Mouse (Mus musculus) forebrain, embryonic 14.5 days (tissue): ENCODE results near the gene Rps16. TPM values are rescaled to one million over a fixed set of nuclear protein-coding genes. Genes with fewer than 3 reads are reported as not detected.

Experiments
- ATAC-seq: fragments of 200-750 bp; cut with Nextera tagmentation; 2 replicates; pipeline ENCODE4 v1.8.0; 2017; ENCODE audit warnings: mild to moderate bottlenecking, moderate library complexity
- DNase-seq: peaks from one replicate; pipeline ENCODE4 v3.0.0-alpha.2; 2015; ENCODE audit warnings: low spot score
- H3K27ac ChIP-seq: fragments of 300-500 bp; sonication (generic); 2 replicates; pipeline ENCODE4 v1.5.1; 2014; ENCODE audit warnings: low read depth, mild to moderate bottlenecking, control low read depth, low read length, moderate library complexity
- H3K27me3 ChIP-seq: fragments of 300-500 bp; sonication (generic); replicated peaks from 2 replicates; pipeline ENCODE4 v1.6.1; 2014; ENCODE audit warnings: low read length, control low read depth, mixed read lengths; ENCODE audit not compliant: control insufficient read depth, insufficient read depth
- H3K36me3 ChIP-seq: fragments of 300-500 bp; sonication (generic); 2 replicates; pipeline ENCODE4 v1.6.1; 2014; ENCODE audit warnings: low read length, control low read depth; ENCODE audit not compliant: control insufficient read depth, insufficient read depth
- H3K4me1 ChIP-seq: fragments of 300-500 bp; sonication (generic); 2 replicates; pipeline ENCODE4 v1.6.1; 2014; ENCODE audit warnings: antibody characterized with exemption, low read length, control low read depth; ENCODE audit not compliant: control insufficient read depth, insufficient read depth
- H3K4me2 ChIP-seq: fragments of 300-500 bp; sonication (generic); 2 replicates; pipeline ENCODE4 v1.6.1; 2014; ENCODE audit warnings: mild to moderate bottlenecking, control low read depth, low read length
- H3K4me3 ChIP-seq: fragments of 300-500 bp; sonication (generic); 2 replicates; pipeline ENCODE4 v1.5.1; 2014; ENCODE audit warnings: low read depth, low read length, control low read depth
- H3K9ac ChIP-seq: fragments of 300-500 bp; sonication (generic); 2 replicates; pipeline ENCODE4 v1.6.1; 2014; ENCODE audit warnings: mild to moderate bottlenecking, low read length, control low read depth, moderate library complexity
- H3K9me3 ChIP-seq: fragments of 300-500 bp; sonication (generic); replicated peaks from 2 replicates; pipeline ENCODE4 v1.6.1; 2016; ENCODE audit warnings: low read length, control low read depth, mixed read lengths; ENCODE audit not compliant: control insufficient read depth
- WGBS: fragments of 180-500 bp; shearing (Covaris S2); extraction: QIAGEN DNeasy Blood & Tissue Kit; methylation state at CpG from one replicate; pipeline ENCODE4 v1.1.7; 2014; 5-methylcytosine and 5-hydroxymethylcytosine counted together
- polyA plus RNA-seq: library from polyadenylated mRNA; unstranded; fragments of >200 nt; fragmentation: Nextera tagmentation; extraction: Ambion mirVana; gene quantifications from 2 replicates; pipeline ENCODE4 v1.2.1, GENCODE M21; 2014

Gene Rps16
- polyA plus RNA-seq, 1 experiment from 2014 or later = 750 TPM

DNA sequence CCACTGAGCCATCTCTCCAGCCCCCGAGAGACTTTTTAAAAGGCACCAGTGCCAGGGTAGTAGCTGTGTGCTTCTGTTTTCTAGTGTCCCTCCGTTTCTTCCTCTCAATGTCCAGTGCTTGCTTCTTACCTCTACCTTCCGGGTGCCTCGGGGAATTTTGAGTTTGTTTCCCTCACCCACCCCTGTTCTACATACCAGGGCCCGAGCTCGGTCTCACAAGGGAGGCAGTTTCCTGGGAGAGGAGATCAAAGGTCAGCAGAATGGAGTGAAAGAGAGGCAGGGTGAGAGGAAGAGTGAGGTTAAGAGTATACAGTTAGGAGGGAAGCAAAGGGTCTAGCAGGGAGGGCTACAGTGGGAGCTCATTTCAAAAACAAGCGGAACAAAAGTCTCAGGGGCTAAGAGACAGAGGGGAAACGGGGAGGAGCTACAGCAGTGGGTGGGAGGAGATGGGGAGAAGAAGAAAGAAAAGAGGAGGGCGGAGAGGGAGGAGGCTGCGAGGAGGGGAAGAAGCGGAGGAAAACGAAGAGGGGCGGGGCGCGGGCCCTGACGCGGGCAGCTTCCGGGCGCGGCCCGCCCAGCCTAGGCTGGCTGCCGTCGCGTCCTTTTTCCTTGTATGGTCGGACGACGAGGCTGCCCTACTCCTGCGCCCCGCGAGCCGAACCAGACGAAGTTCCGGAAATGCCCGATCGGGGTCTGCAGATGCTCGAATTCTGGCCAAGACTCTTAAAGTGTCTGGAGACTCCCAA, 24.9 kb downstream of the Rps16 start:
- 1% methylated on average over 36 of the region's 36 CpGs for WGBS
- no peaks in the 10 kb centered on the region for H3K27me3 ChIP-seq
- peak overlapping the region; percentile 55 for H3K9ac ChIP-seq
- peak overlapping the region; percentile 58 for H3K4me2 ChIP-seq
- H3K4me1 ChIP-seq = peaks cover 27% of the 10 kb centered on the region
- H3K9me3 ChIP-seq = no peaks in the 10 kb centered on the region
- ATAC-seq (peak; percentile 54), DNase-seq (peak; percentile 93)
- H3K4me3 ChIP-seq = peak overlapping the region; percentile 28
- H3K36me3 ChIP-seq = no peaks in the 10 kb centered on the region
- peak overlapping the region; percentile 79 for H3K27ac ChIP-seq

DNA sequence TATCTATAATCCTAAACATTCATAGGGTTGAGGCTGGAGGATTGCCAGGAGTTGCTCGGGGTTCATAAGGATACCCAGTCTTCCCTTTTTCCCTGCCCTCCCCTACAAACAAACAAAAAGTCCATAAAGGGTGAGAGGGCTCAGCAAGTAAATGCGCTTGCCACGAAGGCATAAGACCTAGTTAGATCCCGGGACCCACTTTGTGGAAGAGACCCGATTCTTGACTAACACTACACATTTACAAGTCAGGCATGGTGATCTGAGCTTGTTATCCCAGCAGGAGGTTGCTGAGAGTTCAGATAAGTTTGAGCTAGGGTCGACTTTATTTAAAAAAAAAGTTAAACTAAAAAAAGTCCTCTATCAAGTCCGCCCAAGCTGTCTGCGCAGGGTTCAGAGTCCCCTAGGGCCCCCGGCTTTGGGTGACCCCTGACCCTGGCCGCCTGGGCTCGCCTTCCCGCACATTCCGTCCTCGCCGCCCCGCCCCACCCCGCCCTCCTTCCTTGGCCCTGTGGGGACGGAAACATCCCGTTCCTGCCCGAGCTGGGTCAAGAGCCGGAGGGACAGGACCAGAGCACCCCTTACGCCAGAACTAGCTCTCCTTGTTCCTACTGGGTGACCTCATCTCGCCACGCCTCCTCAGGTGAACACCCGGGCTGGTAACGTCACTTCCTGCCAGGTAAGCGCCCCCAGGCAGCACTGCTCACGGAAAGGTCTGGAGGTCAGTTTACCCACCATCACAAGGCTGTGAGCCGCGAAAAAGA, 25.7 kb downstream of the Rps16 start:
- no peaks in the 10 kb centered on the region for H3K9me3 ChIP-seq
- peak overlapping the region; percentile 55 for H3K9ac ChIP-seq
- peak overlapping the region; percentile 28 for H3K4me3 ChIP-seq
- no peaks in the 10 kb centered on the region for H3K36me3 ChIP-seq
- H3K4me2 ChIP-seq = peak overlapping the region; percentile 58
- peak overlapping the region; percentile 79 for H3K27ac ChIP-seq
- no peak for ATAC-seq
- 8% methylated on average over 30 of the region's 30 CpGs for WGBS
- H3K27me3 ChIP-seq = no peaks in the 10 kb centered on the region
- no peak for DNase-seq
- H3K4me1 ChIP-seq = peaks cover 25% of the 10 kb centered on the region

DNA sequence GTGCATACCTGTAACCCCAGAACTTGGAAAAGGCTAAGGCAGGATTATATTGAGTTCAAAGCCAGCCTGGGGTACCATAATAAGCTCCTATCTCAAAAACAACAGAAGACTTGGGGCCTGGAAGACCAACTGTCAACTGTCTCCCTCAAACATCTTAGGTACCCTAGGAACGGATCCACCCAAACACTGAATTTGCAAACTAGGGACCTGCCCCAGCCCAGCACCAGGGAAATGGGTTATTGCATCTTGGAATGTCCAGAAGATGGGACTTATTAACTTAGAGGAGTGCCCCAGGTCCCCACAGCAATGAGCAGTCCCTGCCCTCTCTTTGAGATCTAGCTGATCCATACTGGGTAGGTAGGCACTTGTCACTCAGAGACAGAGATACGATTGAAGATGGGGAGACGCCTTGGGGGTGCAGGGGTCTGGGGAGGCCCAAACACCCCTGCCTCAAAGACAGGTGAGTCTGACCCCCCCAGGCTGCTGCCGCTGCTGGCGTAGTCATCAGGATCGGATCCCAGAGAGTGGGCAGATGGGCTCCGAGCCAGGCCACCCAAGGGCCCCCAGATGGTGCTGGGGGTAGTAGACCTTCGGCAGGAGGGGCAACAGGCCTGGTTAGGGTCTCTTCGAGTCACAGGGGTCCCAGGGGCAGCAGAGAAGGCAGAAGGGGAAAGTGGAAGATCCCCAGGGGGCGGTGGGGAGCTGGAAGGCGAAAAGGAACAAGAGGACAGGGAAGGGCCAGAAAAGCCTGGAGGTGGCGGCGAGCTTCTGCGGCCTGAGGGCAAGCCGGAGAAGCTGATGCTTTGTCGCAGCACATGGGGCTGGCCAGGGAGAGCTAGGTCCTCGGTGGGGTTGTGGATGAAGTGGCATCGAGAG, 27.0 kb downstream of the Rps16 start:
- no peak for ATAC-seq
- H3K27ac ChIP-seq = no peak overlapping the region
- 79% methylated on average over 18 of the region's 18 CpGs for WGBS
- no peaks in the 10 kb centered on the region for H3K36me3 ChIP-seq
- H3K9ac ChIP-seq = 0 out of 2 replicates have a peak overlapping the region, but pooled peaks have one; percentile 3
- peaks cover 33% of the 10 kb centered on the region for H3K4me1 ChIP-seq
- no peaks in the 10 kb centered on the region for H3K27me3 ChIP-seq
- no peak for DNase-seq
- H3K4me3 ChIP-seq = peak overlapping the region; percentile 51
- H3K9me3 ChIP-seq = no peaks in the 10 kb centered on the region
- peak overlapping the region; percentile 81; the same call in 1 of the 2 replicates for H3K4me2 ChIP-seq

DNA sequence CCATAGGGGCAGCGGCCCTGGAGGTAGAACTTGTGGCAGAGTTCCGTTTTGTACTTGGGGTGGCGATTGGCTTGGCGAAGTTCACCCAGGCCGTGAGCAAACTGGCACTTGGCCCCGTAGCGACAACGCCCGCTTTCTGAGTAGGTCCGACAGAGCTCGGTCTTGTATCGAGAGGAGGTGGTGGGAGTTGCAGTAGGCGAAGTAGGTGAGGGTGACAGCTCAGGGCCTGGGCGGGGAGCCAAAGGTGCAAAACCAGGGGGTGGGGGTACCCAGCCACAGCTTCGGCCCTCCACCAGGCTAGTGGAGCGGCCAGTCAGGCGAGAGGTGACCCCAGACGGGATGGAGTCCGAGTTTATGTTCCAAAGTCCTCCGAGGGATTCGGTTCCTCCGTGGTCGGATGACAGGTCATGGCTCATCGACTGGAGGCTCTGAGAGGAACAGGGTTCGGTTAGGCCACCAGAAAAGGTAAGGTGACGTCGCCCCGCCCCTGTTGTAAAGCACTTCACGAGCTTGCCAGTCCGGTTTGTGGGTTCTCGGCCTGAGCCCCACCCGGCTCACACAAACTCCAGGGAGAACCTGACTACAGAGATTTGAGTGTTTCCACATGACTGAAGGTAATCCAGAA, 27.7 kb downstream of the Rps16 start:
- no peak overlapping the region for H3K27ac ChIP-seq
- H3K9me3 ChIP-seq = no peaks in the 10 kb centered on the region
- 57% methylated on average over 32 of the region's 32 CpGs for WGBS
- no peaks in the 10 kb centered on the region for H3K36me3 ChIP-seq
- no peaks in the 10 kb centered on the region for H3K27me3 ChIP-seq
- no peak for DNase-seq
- H3K9ac ChIP-seq = peak overlapping the region; percentile 74
- ATAC-seq = no peak
- H3K4me3 ChIP-seq = peak overlapping the region; percentile 51
- H3K4me1 ChIP-seq = peaks cover 33% of the 10 kb centered on the region
- H3K4me2 ChIP-seq = peak overlapping the region; percentile 81

DNA sequence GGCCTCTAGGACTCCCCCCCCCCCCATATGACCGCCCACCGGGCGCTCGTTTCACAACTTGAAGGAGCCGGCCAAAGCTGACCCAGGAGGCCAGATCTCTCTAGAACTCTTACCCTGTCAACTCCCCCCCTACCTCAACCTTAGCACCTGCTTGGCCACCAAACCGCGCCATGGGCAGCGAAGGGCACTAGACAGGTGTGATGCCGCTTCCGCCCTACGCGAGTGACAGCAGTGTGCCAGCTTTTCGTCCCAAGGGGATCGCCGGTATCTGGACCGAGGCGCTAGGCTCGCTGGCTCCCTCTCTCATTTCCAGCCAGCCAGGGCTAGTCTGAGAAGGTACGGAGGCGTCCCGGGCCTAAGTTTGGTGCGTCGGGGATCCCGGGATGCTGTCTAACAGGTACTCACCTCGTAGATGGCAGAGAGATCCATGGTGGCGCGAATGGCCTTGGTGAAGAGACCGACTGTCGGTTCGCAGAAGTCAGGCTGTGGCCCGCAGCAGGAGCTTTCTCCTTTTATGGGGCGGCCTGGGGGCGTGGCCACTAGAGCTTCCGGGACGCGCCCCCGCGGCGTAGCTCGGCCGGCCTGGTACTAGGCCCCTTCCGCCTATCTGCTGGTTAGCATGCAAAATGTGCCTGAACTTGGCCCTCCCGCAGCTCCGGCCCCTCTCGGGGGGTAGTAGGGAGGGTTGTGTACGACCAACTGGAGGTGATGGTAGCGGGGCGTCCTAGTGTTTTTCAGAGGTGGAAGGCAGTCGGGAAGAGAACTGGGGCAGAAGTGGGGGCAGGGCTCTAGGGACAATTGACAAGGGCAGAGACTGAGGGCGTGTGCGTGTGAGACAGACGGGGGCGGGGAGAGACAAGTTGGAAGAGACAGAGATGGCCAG, 28.6 kb downstream of the Rps16 start:
- WGBS = 1% methylated on average over 53 of the region's 53 CpGs
- peak overlapping the region; percentile 58 for H3K27ac ChIP-seq
- peak overlapping the region; percentile 81 for H3K4me2 ChIP-seq
- peak; percentile 86 for DNase-seq
- no peaks in the 10 kb centered on the region for H3K9me3 ChIP-seq
- no peaks in the 10 kb centered on the region for H3K27me3 ChIP-seq
- peak overlapping the region; percentile 51 for H3K4me3 ChIP-seq
- peak; percentile 64 for ATAC-seq
- peak overlapping the region; percentile 74 for H3K9ac ChIP-seq
- peaks cover 33% of the 10 kb centered on the region for H3K4me1 ChIP-seq
- H3K36me3 ChIP-seq = no peaks in the 10 kb centered on the region

DNA sequence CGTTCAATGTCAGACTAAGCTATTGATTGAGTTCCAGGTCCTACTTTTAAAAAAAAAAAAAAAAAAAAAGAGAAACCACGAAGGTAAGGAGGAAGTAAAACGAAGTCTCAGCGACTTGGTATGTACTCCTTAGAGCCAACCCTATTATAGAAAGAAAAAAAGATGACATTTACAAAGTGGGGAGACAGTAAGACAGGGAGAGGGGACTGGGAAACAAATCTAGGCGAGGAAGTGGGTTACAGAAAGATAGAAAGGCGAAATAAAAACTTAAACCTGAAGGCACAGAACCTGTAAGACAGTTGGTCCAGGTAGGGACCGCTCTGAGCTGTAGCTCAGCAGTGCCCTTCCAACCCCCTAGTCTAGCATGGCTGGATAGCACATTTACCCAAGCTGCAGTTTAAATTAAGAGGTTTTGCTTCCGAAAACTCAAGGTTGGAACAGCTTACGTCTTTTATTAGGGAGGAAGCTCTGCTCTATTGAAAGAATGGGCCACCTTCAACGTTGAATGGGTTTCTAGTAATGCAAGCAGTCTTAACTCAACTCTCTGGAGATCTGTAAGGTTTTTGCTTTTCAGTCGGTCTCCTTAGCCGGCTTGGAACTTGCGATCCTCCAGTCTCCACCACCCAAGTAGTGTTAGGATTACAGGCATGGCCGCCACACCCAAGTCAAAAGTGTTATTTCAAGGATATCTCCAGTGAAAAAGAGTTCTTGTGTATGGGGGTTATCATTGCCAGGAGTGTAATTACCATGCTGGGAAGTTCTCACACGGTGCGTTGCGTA, 30.0 kb downstream of the Rps16 start, which contains the start of gene Zfp36:
TSS of gene Zfp36 (minus strand) at position 17 of the 780 bp plus-strand sequence.
- no peaks in the 10 kb centered on the region for H3K9me3 ChIP-seq
- peak within 1 kb of the TSS; percentile 51 for H3K4me3 ChIP-seq
- ATAC-seq (no peak), DNase-seq (no peak)
- peaks cover 33% of the 10 kb centered on the region for H3K4me1 ChIP-seq
- H3K4me2 ChIP-seq = peak within 1 kb of the TSS; percentile 81
- no peaks in the 10 kb centered on the region for H3K27me3 ChIP-seq
- peak within 1 kb of the TSS; percentile 58 for H3K27ac ChIP-seq
- WGBS = 57% methylated on average over 17 of the region's 17 CpGs
- peaks cover 5% of the 10 kb centered on the region; the same call in 1 of the 2 replicates for H3K36me3 ChIP-seq
- peak within 1 kb of the TSS; percentile 74 for H3K9ac ChIP-seq

DNA sequence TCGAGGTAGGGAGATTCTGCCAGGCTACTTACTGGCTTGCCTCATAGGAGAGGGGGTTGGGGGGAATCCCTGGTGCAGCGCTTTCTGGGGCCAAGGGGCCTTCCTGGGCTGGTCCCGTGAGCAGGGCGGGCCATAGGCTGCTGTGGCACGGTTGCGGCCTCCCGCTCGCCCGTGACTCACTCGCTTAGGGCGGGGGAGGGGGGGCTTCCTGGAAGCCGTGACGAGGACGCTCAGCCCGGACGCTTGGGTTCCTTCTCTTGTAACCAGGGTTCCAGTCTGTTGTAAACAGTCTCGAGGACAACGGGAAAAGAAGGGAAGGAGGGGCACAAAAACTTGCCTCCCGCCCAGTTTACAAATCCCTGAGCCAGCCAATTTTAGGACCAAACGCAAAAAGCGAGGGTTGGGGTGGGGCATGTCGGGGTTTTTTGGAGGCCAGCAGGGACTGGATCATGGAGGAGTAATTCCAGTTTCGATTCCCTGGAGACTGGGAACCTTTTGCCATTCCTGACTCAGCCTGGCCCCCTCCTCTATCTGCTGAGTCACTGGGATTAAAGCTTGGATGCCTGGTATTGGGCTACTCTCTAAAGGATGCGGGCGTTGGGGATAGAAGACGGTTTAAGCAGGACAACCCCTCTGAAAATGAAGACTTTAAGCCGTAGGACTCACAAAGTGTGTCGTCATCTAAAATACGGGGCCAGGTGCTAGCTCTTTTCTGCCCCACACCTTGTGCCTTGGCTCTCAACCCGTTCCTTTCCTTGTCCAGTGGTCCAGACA, 30.8 kb downstream of the Rps16 start:
- Histone ChIP-seq H3K4me2 (peak overlapping the region; percentile 46), H3K9me3 (no peaks in the 10 kb centered on the region), H3K4me1 (peaks cover 29% of the 10 kb centered on the region), H3K36me3 (peaks cover 11% of the 10 kb centered on the region), H3K9ac (peak overlapping the region; percentile 55; the same call in 1 of the 2 replicates), H3K27ac (peak overlapping the region; percentile 60; the same call in 1 of the 2 replicates), H3K27me3 (no peaks in the 10 kb centered on the region), H3K4me3 (no peak overlapping the region)
- DNase-seq = peak; percentile 29
- 10% methylated on average over 30 of the region's 30 CpGs for WGBS
- ATAC-seq = no peak
